Mouse (Mus musculus): Measurements from ENCODE around the gene Prtn3. TPM values are rescaled to one million over a fixed set of nuclear protein-coding genes. Genes with fewer than 3 reads are reported as not detected.

Gene Prtn3
- total RNA-seq, 1 experiment: 1.3 TPM

DNA sequence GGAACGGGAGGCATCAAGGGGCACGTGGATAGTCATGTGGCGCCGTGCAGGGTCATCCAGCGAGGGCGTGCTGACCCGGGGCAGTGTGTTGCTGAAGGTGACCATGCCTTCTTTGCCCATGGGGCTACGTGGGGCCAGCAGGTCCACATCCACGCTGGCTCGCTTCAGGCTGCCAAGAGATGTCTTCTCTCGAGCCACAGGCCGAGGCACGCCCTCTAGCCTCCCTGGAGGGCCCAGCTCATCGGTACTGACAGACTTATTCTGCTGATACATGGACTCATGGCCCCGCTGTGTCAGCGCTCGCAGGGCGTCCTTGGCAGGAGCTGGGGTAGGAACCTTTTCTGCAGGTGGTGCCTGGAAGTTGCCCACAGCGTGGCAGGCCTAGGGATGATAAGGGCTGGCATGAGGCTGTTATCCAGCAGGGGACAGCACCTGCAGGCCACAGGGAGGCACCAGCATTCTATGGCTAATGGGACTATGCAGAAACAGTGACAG, 8.4 kb upstream of the Prtn3 start:
- Histone ChIP-seq H3K9me3 (ENCODE audit: control insufficient read depth, insufficient read depth, low read depth, low read length) (no peaks in the 10 kb centered on the region), H3K36me3 (ENCODE audit: control insufficient read depth, insufficient read depth, low read length, poor library complexity, severe bottlenecking) (peaks cover 26% of the 10 kb centered on the region), H3K27ac (ENCODE audit: insufficient read depth, low read depth, low read length, poor library complexity, severe bottlenecking) (no peak overlapping the region), H3K4me3 (ENCODE audit: insufficient read depth in 1 of 2, low read depth in 1 of 2, low read length in 2 of 2, poor library complexity in 1 of 2, severe bottlenecking in 1 of 2) (no peak overlapping the region), H3K4me1 (ENCODE audit: control insufficient read depth in 2 of 2, insufficient read depth in 2 of 2, low read length in 2 of 2, poor library complexity in 1 of 2) (peaks cover 0 to 10% of the 10 kb centered on the region in 2 experiments; a peak in 1 of 4 replicates), H3K9ac (ENCODE audit: insufficient read depth, low read depth, low read length, poor library complexity, severe bottlenecking) (no peak overlapping the region)
- DNase-seq (ENCODE audit: low read depth, low spot score): no peak
- no peak for TF ChIP-seq HCFC1 (IDR thresholded peaks at IDR 0.05; ENCODE audit: borderline replicate concordance, insufficient read depth, low read length)
- TF ChIP-seq ZNF384 (IDR thresholded peaks at IDR 0.05; ENCODE audit: low read depth, low read length): no peak
- no peak for TF ChIP-seq MAFK (IDR thresholded peaks at IDR 0.05; ENCODE audit: insufficient read depth, low read depth, low read length)
- TF ChIP-seq ZC3H11A (IDR thresholded peaks at IDR 0.05; ENCODE audit: borderline replicate concordance, low read depth, low read length): no peak
- no peak for TF ChIP-seq CHD2 (IDR thresholded peaks at IDR 0.05; ENCODE audit: low read depth, low read length)
- in situ Hi-C loops (cut with MboI; ENCODE audit: low sequenced_read_pairs in 2 of 2, unreplicated experiment in 2 of 2): no loop called here

DNA sequence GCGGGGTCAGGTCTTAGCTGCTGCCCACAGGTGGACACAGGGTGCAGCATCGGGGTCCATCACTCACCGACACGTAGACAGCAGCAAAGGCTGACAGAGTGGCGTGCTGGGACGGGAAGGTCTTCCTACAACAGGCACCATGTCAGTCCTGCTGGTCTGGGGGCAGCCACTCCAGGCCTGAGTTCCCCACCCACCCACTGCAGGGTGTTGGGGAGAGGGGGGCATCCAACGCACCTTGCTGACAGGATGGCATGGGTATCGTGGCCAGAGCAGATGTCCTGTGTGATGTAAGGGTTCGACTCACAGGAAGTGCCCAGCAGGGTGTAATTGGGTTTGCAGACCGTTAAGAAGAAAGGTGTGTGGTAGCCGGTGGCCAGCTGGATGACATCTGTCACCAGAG, 7.7 kb upstream of the Prtn3 start:
- DNase-seq (ENCODE audit: low read depth, low spot score): no peak
- no peak overlapping the region for H3K27ac ChIP-seq (ENCODE audit: insufficient read depth, low read depth, low read length, poor library complexity, severe bottlenecking)
- H3K4me3 ChIP-seq (ENCODE audit: insufficient read depth in 1 of 2, low read depth in 1 of 2, low read length in 2 of 2, poor library complexity in 1 of 2, severe bottlenecking in 1 of 2): no peak overlapping the region
- no peak for TF ChIP-seq MAFK (IDR thresholded peaks at IDR 0.05; ENCODE audit: insufficient read depth, low read depth, low read length)
- no peak for TF ChIP-seq HCFC1 (IDR thresholded peaks at IDR 0.05; ENCODE audit: borderline replicate concordance, insufficient read depth, low read length)
- TF ChIP-seq ZNF384 (IDR thresholded peaks at IDR 0.05; ENCODE audit: low read depth, low read length): no peak
- no peak for TF ChIP-seq CHD2 (IDR thresholded peaks at IDR 0.05; ENCODE audit: low read depth, low read length)
- no peak for TF ChIP-seq ZC3H11A (IDR thresholded peaks at IDR 0.05; ENCODE audit: borderline replicate concordance, low read depth, low read length)
- no peak overlapping the region for H3K9ac ChIP-seq (ENCODE audit: insufficient read depth, low read depth, low read length, poor library complexity, severe bottlenecking)
- H3K4me1 ChIP-seq (ENCODE audit: control insufficient read depth in 2 of 2, insufficient read depth in 2 of 2, low read length in 2 of 2, poor library complexity in 1 of 2): peaks cover 0 to 5% of the 10 kb centered on the region in 2 experiments; a peak in 1 of 4 replicates
- H3K36me3 ChIP-seq (ENCODE audit: control insufficient read depth, insufficient read depth, low read length, poor library complexity, severe bottlenecking): peaks cover 19% of the 10 kb centered on the region
- in situ Hi-C loops (cut with MboI; ENCODE audit: low sequenced_read_pairs in 2 of 2, unreplicated experiment in 2 of 2): no loop called here
- no peaks in the 10 kb centered on the region for H3K9me3 ChIP-seq (ENCODE audit: control insufficient read depth, insufficient read depth, low read depth, low read length)

DNA sequence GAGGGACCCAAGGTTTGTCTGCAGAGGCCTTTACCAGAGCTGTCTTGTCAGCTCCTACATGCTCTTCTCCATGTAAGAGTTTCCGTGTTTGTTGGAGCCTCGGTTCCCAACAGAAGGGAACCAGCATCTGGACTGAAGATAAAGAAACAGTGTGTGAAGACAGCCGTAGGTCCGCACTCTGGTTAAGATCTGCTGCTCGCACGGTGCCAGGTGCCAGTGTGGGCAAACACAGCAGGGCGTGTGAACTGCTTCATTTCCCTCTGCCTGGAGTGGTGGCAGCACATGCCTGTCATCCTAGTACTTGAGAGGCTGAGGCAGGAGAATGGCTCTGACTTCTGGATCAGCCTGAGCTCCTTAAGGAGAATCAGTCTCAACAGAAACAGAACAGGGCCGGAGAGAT, 2.4 kb upstream of the Prtn3 start:
- Histone ChIP-seq H3K9ac (ENCODE audit: insufficient read depth, low read depth, low read length, poor library complexity, severe bottlenecking) (no peak overlapping the region), H3K4me3 (ENCODE audit: insufficient read depth in 1 of 2, low read depth in 1 of 2, low read length in 2 of 2, poor library complexity in 1 of 2, severe bottlenecking in 1 of 2) (no peak overlapping the region), H3K27ac (ENCODE audit: insufficient read depth, low read depth, low read length, poor library complexity, severe bottlenecking) (no peak overlapping the region), H3K4me1 (ENCODE audit: control insufficient read depth in 2 of 2, insufficient read depth in 2 of 2, low read length in 2 of 2, poor library complexity in 1 of 2) (peaks cover 0 to under 1% of the 10 kb centered on the region in 2 experiments; a peak in 1 of 4 replicates), H3K36me3 (ENCODE audit: control insufficient read depth, insufficient read depth, low read length, poor library complexity, severe bottlenecking) (no peaks in the 10 kb centered on the region), H3K9me3 (ENCODE audit: control insufficient read depth, insufficient read depth, low read depth, low read length) (no peaks in the 10 kb centered on the region)
- no peak for TF ChIP-seq HCFC1 (IDR thresholded peaks at IDR 0.05; ENCODE audit: borderline replicate concordance, insufficient read depth, low read length)
- no peak for TF ChIP-seq MAFK (IDR thresholded peaks at IDR 0.05; ENCODE audit: insufficient read depth, low read depth, low read length)
- no peak for TF ChIP-seq CHD2 (IDR thresholded peaks at IDR 0.05; ENCODE audit: low read depth, low read length)
- no peak for TF ChIP-seq ZNF384 (IDR thresholded peaks at IDR 0.05; ENCODE audit: low read depth, low read length)
- no peak for TF ChIP-seq ZC3H11A (IDR thresholded peaks at IDR 0.05; ENCODE audit: borderline replicate concordance, low read depth, low read length)
- in situ Hi-C loops (cut with MboI; ENCODE audit: low sequenced_read_pairs in 2 of 2, unreplicated experiment in 2 of 2): no loop called here
- no peak for DNase-seq (ENCODE audit: low read depth, low spot score)

DNA sequence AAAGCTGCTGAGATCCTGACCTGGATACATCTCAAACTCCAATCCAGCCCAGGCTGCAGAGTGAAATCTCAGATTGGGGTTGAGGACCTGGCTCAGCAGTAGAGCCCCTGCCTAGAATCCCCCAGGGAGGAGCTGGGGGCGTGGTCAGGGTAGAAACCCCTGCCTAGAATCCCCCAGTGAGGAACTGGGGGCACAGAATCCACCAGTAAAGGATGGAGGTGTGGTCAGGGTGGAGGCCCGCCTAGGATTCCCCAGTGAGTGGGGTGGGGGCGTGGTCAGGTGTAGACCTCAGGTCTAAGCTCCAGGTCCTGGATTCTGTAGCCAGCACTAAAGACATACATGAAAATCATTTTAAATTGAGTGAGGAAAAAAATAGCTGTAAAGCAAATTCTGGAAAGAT, 1.4 kb upstream of the Prtn3 start:
- in situ Hi-C loops (cut with MboI; ENCODE audit: low sequenced_read_pairs in 2 of 2, unreplicated experiment in 2 of 2): no loop called here
- TF ChIP-seq CHD2 (IDR thresholded peaks at IDR 0.05; ENCODE audit: low read depth, low read length): no peak
- no peak for TF ChIP-seq ZNF384 (IDR thresholded peaks at IDR 0.05; ENCODE audit: low read depth, low read length)
- TF ChIP-seq MAFK (IDR thresholded peaks at IDR 0.05; ENCODE audit: insufficient read depth, low read depth, low read length): no peak
- Histone ChIP-seq H3K4me1 (ENCODE audit: control insufficient read depth in 2 of 2, insufficient read depth in 2 of 2, low read length in 2 of 2, poor library complexity in 1 of 2) (no peaks in the 10 kb centered on the region), H3K9me3 (ENCODE audit: control insufficient read depth, insufficient read depth, low read depth, low read length) (no peaks in the 10 kb centered on the region), H3K27ac (ENCODE audit: insufficient read depth, low read depth, low read length, poor library complexity, severe bottlenecking) (no peak overlapping the region), H3K4me3 (ENCODE audit: insufficient read depth in 1 of 2, low read depth in 1 of 2, low read length in 2 of 2, poor library complexity in 1 of 2, severe bottlenecking in 1 of 2) (no peak overlapping the region), H3K9ac (ENCODE audit: insufficient read depth, low read depth, low read length, poor library complexity, severe bottlenecking) (no peak overlapping the region), H3K36me3 (ENCODE audit: control insufficient read depth, insufficient read depth, low read length, poor library complexity, severe bottlenecking) (no peaks in the 10 kb centered on the region)
- no peak for DNase-seq (ENCODE audit: low read depth, low spot score)

DNA sequence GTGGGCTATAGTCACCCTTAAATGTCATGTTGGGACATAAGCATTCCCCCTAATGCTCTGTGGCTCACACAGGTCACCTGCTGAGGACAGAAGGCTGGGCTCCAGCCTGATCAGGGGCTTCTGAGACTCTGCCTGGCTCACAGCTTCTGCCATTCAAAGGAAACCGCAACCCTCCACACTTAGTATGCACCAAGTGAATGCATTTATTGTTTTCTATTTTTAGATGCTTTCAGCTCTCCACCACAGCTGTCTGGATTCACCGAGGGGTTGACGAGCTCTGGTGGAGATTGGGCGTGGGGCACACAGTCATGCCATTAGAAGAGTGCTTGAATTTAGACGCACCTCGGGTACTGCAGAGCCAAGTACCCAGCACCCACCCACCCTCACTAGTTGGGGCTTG, 963 bp upstream of the Prtn3 start:
- in situ Hi-C loops (cut with MboI; ENCODE audit: low sequenced_read_pairs in 2 of 2, unreplicated experiment in 2 of 2): no loop called here
- Histone ChIP-seq H3K9ac (ENCODE audit: insufficient read depth, low read depth, low read length, poor library complexity, severe bottlenecking) (no peak overlapping the region), H3K27ac (ENCODE audit: insufficient read depth, low read depth, low read length, poor library complexity, severe bottlenecking) (no peak overlapping the region), H3K4me3 (ENCODE audit: insufficient read depth in 1 of 2, low read depth in 1 of 2, low read length in 2 of 2, poor library complexity in 1 of 2, severe bottlenecking in 1 of 2) (no peak overlapping the region), H3K36me3 (ENCODE audit: control insufficient read depth, insufficient read depth, low read length, poor library complexity, severe bottlenecking) (no peaks in the 10 kb centered on the region), H3K4me1 (ENCODE audit: control insufficient read depth in 2 of 2, insufficient read depth in 2 of 2, low read length in 2 of 2, poor library complexity in 1 of 2) (no peaks in the 10 kb centered on the region), H3K9me3 (ENCODE audit: control insufficient read depth, insufficient read depth, low read depth, low read length) (no peaks in the 10 kb centered on the region)
- TF ChIP-seq ZC3H11A (IDR thresholded peaks at IDR 0.05; ENCODE audit: borderline replicate concordance, low read depth, low read length) (no peak), ZNF384 (IDR thresholded peaks at IDR 0.05; ENCODE audit: low read depth, low read length) (no peak), HCFC1 (IDR thresholded peaks at IDR 0.05; ENCODE audit: borderline replicate concordance, insufficient read depth, low read length) (no peak), MAFK (IDR thresholded peaks at IDR 0.05; ENCODE audit: insufficient read depth, low read depth, low read length) (no peak), CHD2 (IDR thresholded peaks at IDR 0.05; ENCODE audit: low read depth, low read length) (no peak)
- no peak for DNase-seq (ENCODE audit: low read depth, low spot score)

All from ES-E14 (cell line).